Mouse (Mus musculus) limb, embryonic 15.5 days (tissue): ENCODE results near the gene Cwc22. TPM values are rescaled to one million over a fixed set of nuclear protein-coding genes. Genes with fewer than 3 reads are reported as not detected.

Experiments used
- ATAC-seq: fragments of 200-750 bp; cut with Nextera tagmentation; 2 replicates; pipeline ENCODE4 v1.8.0; 2017; ENCODE audit warnings: low read depth, moderate TSS enrichment; ENCODE audit not compliant: insufficient number of reproducible peaks, low FRiP score, low TSS enrichment
- H3K27ac ChIP-seq: fragments of 300-500 bp; sonication (generic); 2 replicates; pipeline ENCODE4 v1.5.1; 2015; ENCODE audit warnings: moderate library complexity, mild to moderate bottlenecking, inconsistent platforms
- H3K27me3 ChIP-seq: fragments of 300-500 bp; sonication (generic); 2 replicates; pipeline ENCODE4 v1.6.1; 2015; ENCODE audit warnings: inconsistent platforms
- H3K36me3 ChIP-seq: fragments of 300-500 bp; sonication (generic); 2 replicates; pipeline ENCODE4 v1.6.1; 2015; ENCODE audit warnings: inconsistent platforms
- H3K4me1 ChIP-seq: fragments of 300-500 bp; sonication (generic); 2 replicates; pipeline ENCODE4 v1.6.1; 2015; ENCODE audit warnings: inconsistent platforms
- H3K4me2 ChIP-seq: fragments of 300-500 bp; sonication (generic); 2 replicates; pipeline ENCODE4 v1.6.1; 2015; ENCODE audit warnings: mild to moderate bottlenecking, inconsistent platforms
- H3K4me3 ChIP-seq: fragments of 300-500 bp; sonication (generic); 2 replicates; pipeline ENCODE4 v1.5.1; 2015; ENCODE audit warnings: mild to moderate bottlenecking, inconsistent platforms
- H3K9ac ChIP-seq: fragments of 300-500 bp; sonication (generic); 2 replicates; pipeline ENCODE4 v1.6.1; 2015; ENCODE audit warnings: inconsistent platforms
- H3K9me3 ChIP-seq: fragments of 300-500 bp; sonication (generic); 2 replicates; pipeline ENCODE4 v1.6.1; 2016; ENCODE audit warnings: inconsistent platforms
- whole genome bisulfite sequencing: fragments of 180-500 bp; shearing (Covaris S2); methylation state at CpG from one replicate; pipeline ENCODE4 v1.1.7; 2015; 5-methylcytosine and 5-hydroxymethylcytosine counted together
- polyA plus RNA-seq: library from polyadenylated mRNA; unstranded; fragments of >200 nt; fragmentation: Nextera tagmentation; extraction: Ambion mirVana; gene quantifications from 2 replicates; pipeline ENCODE4 v1.2.1, GENCODE M21; 2015

Gene Cwc22
- polyA plus RNA-seq, 1 experiment from 2014 or later = 30.9 TPM

GRCm38 (mm10) chr2:77941944-77942343 is 4.2 kb downstream of the Cwc22 start:
- H3K9ac ChIP-seq = no peak overlapping the region
- no peak overlapping the region for H3K27ac ChIP-seq
- peaks cover 6% of the 10 kb centered on the region for H3K36me3 ChIP-seq
- no peaks in the 10 kb centered on the region for H3K9me3 ChIP-seq
- WGBS = 95% methylated on average over 2 of the region's 2 CpGs
- no peaks in the 10 kb centered on the region for H3K27me3 ChIP-seq
- H3K4me2 ChIP-seq = no peak overlapping the region
- no peak overlapping the region for H3K4me3 ChIP-seq
- peaks cover 11% of the 10 kb centered on the region for H3K4me1 ChIP-seq
- no peak for ATAC-seq

GRCm38 (mm10) chr2:77938317-77938716 is 7.9 kb downstream of the Cwc22 start:
- H3K36me3 ChIP-seq = peaks cover 30% of the 10 kb centered on the region
- ATAC-seq = no peak
- H3K4me1 ChIP-seq = no peaks in the 10 kb centered on the region
- no peaks in the 10 kb centered on the region for H3K9me3 ChIP-seq
- H3K27ac ChIP-seq = no peak overlapping the region
- no peak overlapping the region for H3K4me3 ChIP-seq
- 87% methylated on average over 4 of the region's 4 CpGs for WGBS
- H3K27me3 ChIP-seq = no peaks in the 10 kb centered on the region
- H3K4me2 ChIP-seq = no peak overlapping the region
- H3K9ac ChIP-seq = no peak overlapping the region

GRCm38 (mm10) chr2:77937818-77938217 is 8.4 kb downstream of the Cwc22 start:
- no peaks in the 10 kb centered on the region for H3K27me3 ChIP-seq
- H3K9me3 ChIP-seq = no peaks in the 10 kb centered on the region
- H3K9ac ChIP-seq = no peak overlapping the region
- ATAC-seq = no peak
- 79% methylated on average over 3 of the region's 3 CpGs for WGBS
- H3K27ac ChIP-seq = no peak overlapping the region
- H3K4me3 ChIP-seq = no peak overlapping the region
- no peaks in the 10 kb centered on the region for H3K4me1 ChIP-seq
- no peak overlapping the region for H3K4me2 ChIP-seq
- H3K36me3 ChIP-seq = peaks cover 34% of the 10 kb centered on the region

GRCm38 (mm10) chr2:77934138-77934537 is 12.0 kb downstream of the Cwc22 start:
- Histone ChIP-seq H3K4me3 (no peak overlapping the region), H3K9ac (no peak overlapping the region), H3K36me3 (peaks cover 58% of the 10 kb centered on the region), H3K9me3 (no peaks in the 10 kb centered on the region), H3K4me1 (no peaks in the 10 kb centered on the region), H3K27me3 (no peaks in the 10 kb centered on the region), H3K27ac (no peak overlapping the region), H3K4me2 (no peak overlapping the region)
- ATAC-seq = no peak
- WGBS = 95% methylated on average over 4 of the region's 4 CpGs

- Histone ChIP-seq H3K9me3 (no peaks in the 10 kb centered on the region), H3K36me3 (peaks cover 63% of the 10 kb centered on the region), H3K27ac (no peak overlapping the region), H3K9ac (no peak overlapping the region), H3K4me1 (no peaks in the 10 kb centered on the region), H3K4me2 (no peak overlapping the region), H3K4me3 (no peak overlapping the region), H3K27me3 (no peaks in the 10 kb centered on the region)
- ATAC-seq = no peak
- 79% methylated on average over 2 of the region's 2 CpGs for WGBS
Measured at GRCm38 (mm10) chr2:77933630-77934029, 12.5 kb downstream of the Cwc22 start.

GRCm38 (mm10) chr2:77931958-77932357 is 14.2 kb downstream of the Cwc22 start:
- Histone ChIP-seq H3K9me3 (no peaks in the 10 kb centered on the region), H3K36me3 (peaks cover 79% of the 10 kb centered on the region), H3K27me3 (no peaks in the 10 kb centered on the region), H3K27ac (no peak overlapping the region), H3K9ac (no peak overlapping the region), H3K4me1 (no peaks in the 10 kb centered on the region), H3K4me2 (no peak overlapping the region), H3K4me3 (no peak overlapping the region)
- ATAC-seq = no peak
- WGBS = 90% methylated on average over 1 of the region's 1 CpGs

- WGBS = 94% methylated on average over 10 of the region's 10 CpGs
- H3K27me3 ChIP-seq = no peaks in the 10 kb centered on the region
- no peak for ATAC-seq
- H3K27ac ChIP-seq = no peak overlapping the region
- no peak overlapping the region for H3K4me3 ChIP-seq
- H3K4me1 ChIP-seq = no peaks in the 10 kb centered on the region
- H3K9ac ChIP-seq = no peak overlapping the region
- no peak overlapping the region for H3K4me2 ChIP-seq
- H3K36me3 ChIP-seq = peaks cover 72% of the 10 kb centered on the region
- no peaks in the 10 kb centered on the region for H3K9me3 ChIP-seq
Measured at GRCm38 (mm10) chr2:77928352-77928751, 17.8 kb downstream of the Cwc22 start.

GRCm38 (mm10) chr2:77926468-77926867 is 19.7 kb downstream of the Cwc22 start:
- H3K9ac ChIP-seq = no peak overlapping the region
- WGBS = 70% methylated on average over 7 of the region's 7 CpGs
- H3K4me3 ChIP-seq = no peak overlapping the region
- no peak overlapping the region for H3K27ac ChIP-seq
- no peaks in the 10 kb centered on the region for H3K4me1 ChIP-seq
- no peaks in the 10 kb centered on the region for H3K27me3 ChIP-seq
- H3K9me3 ChIP-seq = no peaks in the 10 kb centered on the region
- H3K36me3 ChIP-seq = peaks cover 62% of the 10 kb centered on the region
- no peak for ATAC-seq
- H3K4me2 ChIP-seq = no peak overlapping the region

GRCm38 (mm10) chr2:77925997-77926396 is 20.2 kb downstream of the Cwc22 start:
- WGBS = 80% methylated on average over 2 of the region's 2 CpGs
- no peak overlapping the region for H3K9ac ChIP-seq
- H3K4me3 ChIP-seq = no peak overlapping the region
- no peaks in the 10 kb centered on the region for H3K27me3 ChIP-seq
- ATAC-seq = no peak
- no peak overlapping the region for H3K27ac ChIP-seq
- H3K4me1 ChIP-seq = no peaks in the 10 kb centered on the region
- H3K36me3 ChIP-seq = peaks cover 61% of the 10 kb centered on the region
- H3K4me2 ChIP-seq = no peak overlapping the region
- no peaks in the 10 kb centered on the region for H3K9me3 ChIP-seq

GRCm38 (mm10) chr2:77925187-77925924 is 20.8 kb downstream of the Cwc22 start:
- Histone ChIP-seq H3K27me3 (no peaks in the 10 kb centered on the region), H3K4me3 (no peak overlapping the region), H3K9ac (no peak overlapping the region), H3K9me3 (no peaks in the 10 kb centered on the region), H3K4me2 (no peak overlapping the region), H3K36me3 (peaks cover 57% of the 10 kb centered on the region), H3K4me1 (no peaks in the 10 kb centered on the region), H3K27ac (no peak overlapping the region)
- no peak for ATAC-seq
- WGBS = 56% methylated on average over 7 of the region's 7 CpGs

GRCm38 (mm10) chr2:77924003-77924402 is 22.2 kb downstream of the Cwc22 start:
- Histone ChIP-seq H3K4me3 (no peak overlapping the region), H3K4me2 (no peak overlapping the region), H3K4me1 (no peaks in the 10 kb centered on the region), H3K9ac (no peak overlapping the region), H3K27ac (no peak overlapping the region), H3K36me3 (peaks cover 54% of the 10 kb centered on the region), H3K9me3 (no peaks in the 10 kb centered on the region), H3K27me3 (no peaks in the 10 kb centered on the region)
- ATAC-seq = no peak
- 93% methylated on average over 3 of the region's 3 CpGs for WGBS

GRCm38 (mm10) chr2:77923182-77923581 is 23.0 kb downstream of the Cwc22 start:
- no peak overlapping the region for H3K4me3 ChIP-seq
- H3K27me3 ChIP-seq = no peaks in the 10 kb centered on the region
- no peak overlapping the region for H3K9ac ChIP-seq
- ATAC-seq = no peak
- no peaks in the 10 kb centered on the region for H3K9me3 ChIP-seq
- WGBS = 96% methylated on average over 8 of the region's 8 CpGs
- H3K27ac ChIP-seq = no peak overlapping the region
- H3K36me3 ChIP-seq = peaks cover 47% of the 10 kb centered on the region
- no peak overlapping the region for H3K4me2 ChIP-seq
- H3K4me1 ChIP-seq = no peaks in the 10 kb centered on the region

- WGBS = 91% methylated on average over 4 of the region's 4 CpGs
- H3K9ac ChIP-seq = no peak overlapping the region
- no peak overlapping the region for H3K27ac ChIP-seq
- H3K9me3 ChIP-seq = no peaks in the 10 kb centered on the region
- H3K36me3 ChIP-seq = peaks cover 42% of the 10 kb centered on the region
- H3K27me3 ChIP-seq = no peaks in the 10 kb centered on the region
- ATAC-seq = no peak
- H3K4me1 ChIP-seq = no peaks in the 10 kb centered on the region
- no peak overlapping the region for H3K4me2 ChIP-seq
- H3K4me3 ChIP-seq = no peak overlapping the region
Measured at GRCm38 (mm10) chr2:77921307-77921706, 24.9 kb downstream of the Cwc22 start.
